Mouse (Mus musculus) myocyte (in vitro differentiated cells): ENCODE measurements around the gene Zfp318. TPM values are rescaled to one million over a fixed set of nuclear protein-coding genes. Genes with fewer than 3 reads are reported as not detected.

Experiments
- H3K27me3 ChIP-seq: one replicate; pipeline ENCODE4 v1.6.1; 2011; ENCODE audit not compliant: control insufficient read depth, insufficient read depth, insufficient read length
- H3K36me3 ChIP-seq: one replicate; pipeline ENCODE4 v1.6.1; 2011; ENCODE audit not compliant: control insufficient read depth, insufficient read depth
- H3K4me2 ChIP-seq: one replicate; pipeline ENCODE4 v1.6.1; 2011; ENCODE audit warnings: low read depth, control low read depth
- H3K4me3 ChIP-seq: one replicate; pipeline ENCODE4 v1.5.1; 2011; ENCODE audit warnings: mild to moderate bottlenecking, control low read depth, moderate library complexity
- H3K79me2 ChIP-seq: one replicate; pipeline ENCODE4 v1.6.1; 2011; ENCODE audit not compliant: control insufficient read depth, insufficient read depth
- H3ac ChIP-seq: one replicate; pipeline ENCODE4 v1.6.1; 2011; ENCODE audit not compliant: control insufficient read depth, insufficient read length
- CEBPB ChIP-seq: IDR thresholded peaks from 2 replicates; pipeline ENCODE4 v1.6.1; 2011; ENCODE audit warnings: mild to moderate bottlenecking, moderate library complexity; ENCODE audit not compliant: poor library complexity, insufficient read depth, severe bottlenecking
- E2F4 ChIP-seq: IDR thresholded peaks from one replicate; pipeline ENCODE4 v1.6.1; 2011; ENCODE audit warnings: mild to moderate bottlenecking, control low read depth, moderate library complexity; ENCODE audit not compliant: insufficient read depth
- MAX ChIP-seq: IDR thresholded peaks from one replicate; pipeline ENCODE4 v1.6.1; 2011; ENCODE audit warnings: low read depth, mild to moderate bottlenecking, control low read depth
- MYOD1 ChIP-seq, 3 experiments: IDR thresholded peaks; one replicate each; pipeline ENCODE4 v1.6.1; 2011; ENCODE audit warnings: control low read depth in 2 of 3, low read depth in 2 of 3, mild to moderate bottlenecking in 2 of 3, moderate library complexity in 1 of 3; ENCODE audit not compliant: insufficient read length in 2 of 3, control insufficient read depth in 1 of 3
- MYOG ChIP-seq, 3 experiments: IDR thresholded peaks; one replicate each; pipeline ENCODE4 v1.6.1; 2011; ENCODE audit warnings: control low read depth in 2 of 3, low read depth in 2 of 3, mild to moderate bottlenecking in 2 of 3; ENCODE audit not compliant: insufficient read length in 2 of 3, control insufficient read depth in 1 of 3, insufficient read depth in 1 of 3
- POLR2A ChIP-seq: IDR thresholded peaks from one replicate; pipeline ENCODE4 v1.6.1; 2011; ENCODE audit warnings: low read depth, mild to moderate bottlenecking, control low read depth, moderate library complexity; ENCODE audit not compliant: insufficient read length
- POLR2AphosphoS2 ChIP-seq: IDR thresholded peaks from one replicate; pipeline ENCODE4 v1.6.1; 2011; ENCODE audit warnings: low read depth, control low read depth; ENCODE audit not compliant: insufficient read length
- REST ChIP-seq: IDR thresholded peaks from one replicate; pipeline ENCODE4 v1.6.1; 2011; ENCODE audit warnings: mild to moderate bottlenecking, control low read depth, moderate library complexity; ENCODE audit not compliant: insufficient read depth, insufficient read length
- SRF ChIP-seq: IDR thresholded peaks from one replicate; pipeline ENCODE4 v1.6.1; 2011; ENCODE audit warnings: low read depth; ENCODE audit not compliant: control insufficient read depth, insufficient read length
- TCF12 ChIP-seq: IDR thresholded peaks from one replicate; pipeline ENCODE4 v1.6.1; 2011; ENCODE audit warnings: mild to moderate bottlenecking, control low read depth; ENCODE audit not compliant: poor library complexity, insufficient read depth, severe bottlenecking
- TCF3 ChIP-seq: IDR thresholded peaks from one replicate; pipeline ENCODE4 v1.6.1; 2011; ENCODE audit warnings: low read depth, control low read depth; ENCODE audit not compliant: insufficient read length
- USF1 ChIP-seq: IDR thresholded peaks from one replicate; pipeline ENCODE4 v1.6.1; 2011; ENCODE audit warnings: low read depth, mild to moderate bottlenecking, control low read depth, moderate library complexity
- polyA plus RNA-seq: library from polyadenylated mRNA; unstranded; fragments of >200 nt; fragmentation: generic; extraction: Trizol; gene quantifications from one replicate; pipeline ENCODE4 v1.2.1, GENCODE M21; 2012; ENCODE audit warnings: missing spikeins

Zfp318 gene
- polyA plus RNA-seq, 1 experiment: 4.2 TPM

GRCm38 (mm10) chr17:46394631-46395030, 11.1 kb downstream of the Zfp318 start:
- no peaks in the 10 kb centered on the region for H3K79me2 ChIP-seq
- no peak overlapping the region for H3K4me2 ChIP-seq
- no peak overlapping the region for H3ac ChIP-seq
- H3K27me3 ChIP-seq: no peaks in the 10 kb centered on the region
- no peak for TF ChIP-seq SRF
- no peak for TF ChIP-seq MYOG (IDR thresholded peaks at IDR 0.05; ENCODE audit: control insufficient read depth in 1 of 3, insufficient read depth in 1 of 3, insufficient read length in 2 of 3, low read depth in 2 of 3)
- no peak for TF ChIP-seq TCF12
- no peak for TF ChIP-seq REST
- TF ChIP-seq MAX: no peak
- no peak for TF ChIP-seq POLR2A
- TF ChIP-seq CEBPB: no peak
- no peak for TF ChIP-seq TCF3
- no peak for TF ChIP-seq MYOD1 (IDR thresholded peaks at IDR 0.05; ENCODE audit: control insufficient read depth in 1 of 3, insufficient read length in 2 of 3, low read depth in 2 of 3)
- no peak for TF ChIP-seq USF1
- no peak for TF ChIP-seq E2F4
- TF ChIP-seq POLR2AphosphoS2: no peak
- H3K4me3 ChIP-seq: no peak overlapping the region
- H3K36me3 ChIP-seq: peaks cover 23% of the 10 kb centered on the region

GRCm38 (mm10) chr17:46408478-46408877, 24.9 kb downstream of the Zfp318 start:
- Histone ChIP-seq H3K36me3 (peaks cover 50% of the 10 kb centered on the region), H3K27me3 (no peaks in the 10 kb centered on the region), H3K4me3 (no peak overlapping the region), H3K79me2 (no peaks in the 10 kb centered on the region), H3K4me2 (no peak overlapping the region), H3ac (no peak overlapping the region)
- TF ChIP-seq USF1 (no peak), TCF3 (no peak), TCF12 (no peak), POLR2AphosphoS2 (no peak), MAX (no peak), POLR2A (no peak), SRF (no peak), E2F4 (no peak), REST (no peak), MYOG (IDR thresholded peaks at IDR 0.05; ENCODE audit: control insufficient read depth in 1 of 3, insufficient read depth in 1 of 3, insufficient read length in 2 of 3, low read depth in 2 of 3) (no peak), MYOD1 (IDR thresholded peaks at IDR 0.05; ENCODE audit: control insufficient read depth in 1 of 3, insufficient read length in 2 of 3, low read depth in 2 of 3) (no peak), CEBPB (no peak)

- Histone ChIP-seq H3K4me2 (no peak overlapping the region), H3K27me3 (no peaks in the 10 kb centered on the region), H3K79me2 (no peaks in the 10 kb centered on the region), H3K36me3 (peaks cover 7% of the 10 kb centered on the region), H3K4me3 (no peak overlapping the region), H3ac (no peak overlapping the region)
- TF ChIP-seq TCF3: no peak
- TF ChIP-seq POLR2AphosphoS2: no peak
- TF ChIP-seq TCF12: no peak
- TF ChIP-seq E2F4: no peak
- TF ChIP-seq SRF: no peak
- no peak for TF ChIP-seq MYOD1 (IDR thresholded peaks at IDR 0.05; ENCODE audit: control insufficient read depth in 1 of 3, insufficient read length in 2 of 3, low read depth in 2 of 3)
- TF ChIP-seq MAX: no peak
- TF ChIP-seq USF1: no peak
- TF ChIP-seq CEBPB: no peak
- no peak for TF ChIP-seq MYOG (IDR thresholded peaks at IDR 0.05; ENCODE audit: control insufficient read depth in 1 of 3, insufficient read depth in 1 of 3, insufficient read length in 2 of 3, low read depth in 2 of 3)
- TF ChIP-seq REST: no peak
- no peak for TF ChIP-seq POLR2A
Measured at GRCm38 (mm10) chr17:46418628-46419027, 35.1 kb downstream of the Zfp318 start.

GRCm38 (mm10) chr17:46419717-46420116, 36.2 kb downstream of the Zfp318 start:
- Histone ChIP-seq H3K27me3 (no peaks in the 10 kb centered on the region), H3K79me2 (no peaks in the 10 kb centered on the region), H3K4me3 (no peak overlapping the region), H3ac (no peak overlapping the region), H3K4me2 (no peak overlapping the region), H3K36me3 (no peaks in the 10 kb centered on the region)
- TF ChIP-seq MYOD1 (IDR thresholded peaks at IDR 0.05; ENCODE audit: control insufficient read depth in 1 of 3, insufficient read length in 2 of 3, low read depth in 2 of 3) (peak in 1 of 3 experiments; percentile 2), E2F4 (no peak), USF1 (no peak)

- H3K4me3 ChIP-seq: no peak overlapping the region
- TF ChIP-seq MYOD1 (IDR thresholded peaks at IDR 0.05; ENCODE audit: control insufficient read depth in 1 of 3, insufficient read length in 2 of 3, low read depth in 2 of 3): no peak
- no peak for TF ChIP-seq MAX
- no peak for TF ChIP-seq MYOG (IDR thresholded peaks at IDR 0.05; ENCODE audit: control insufficient read depth in 1 of 3, insufficient read depth in 1 of 3, insufficient read length in 2 of 3, low read depth in 2 of 3)
- TF ChIP-seq SRF: no peak
- H3ac ChIP-seq: no peak overlapping the region
- H3K27me3 ChIP-seq: peaks cover 26% of the 10 kb centered on the region
- no peaks in the 10 kb centered on the region for H3K36me3 ChIP-seq
- no peak overlapping the region for H3K4me2 ChIP-seq
- no peaks in the 10 kb centered on the region for H3K79me2 ChIP-seq
Measured at GRCm38 (mm10) chr17:46426496-46426895, 43.0 kb downstream of the Zfp318 start.
